Mouse (Mus musculus) heart, adult 2 months (tissue): ENCODE measurements around the gene Cdkn2aipnl.

Experiments
- CTCF ChIP-seq: fragments of 200-600 bp; IDR thresholded peaks from 2 replicates; pipeline ENCODE4 v1.8.1; 2022; ENCODE audit warnings: antibody characterized with exemption, mild to moderate bottlenecking, moderate library complexity
- POLR2A ChIP-seq: fragments of 200-500 bp; IDR thresholded peaks from 2 replicates; pipeline ENCODE4 v1.6.1; 2011; ENCODE audit warnings: mild to moderate bottlenecking, low read depth, low read length, control low read depth; ENCODE audit not compliant: insufficient read depth

- TF ChIP-seq POLR2A: no peak
- TF ChIP-seq CTCF: no peak
Measured at GRCm38 (mm10) chr11:51956112-51956511, 11.3 kb upstream of the Cdkn2aipnl start.
